Mouse (Mus musculus): ENCODE data around the gene Morn3.
A peak's percentile ranks its signal among the peaks of the same experiment; 100 is the strongest.
"Not testable (repeated sequence)": the region's sequence is repeated elsewhere in the genome, so short reads cannot be mapped to it uniquely, and the experiment has no call there.

The Morn3 gene

GRCm38 (mm10) chr5:123046916-123047315, at the start of gene Morn3:
Gene Morn3 (minus strand): TSS chr5:123047016.
- no peak for DNase-seq

GRCm38 (mm10) chr5:123096299-123096698, 49.5 kb upstream of the Morn3 start:
- no peak for DNase-seq

- peak; percentile 50 to 69 for DNase-seq
Observed at GRCm38 (mm10) chr5:123094238-123094991, 47.6 kb upstream of the Morn3 start.

GRCm38 (mm10) chr5:123093077-123093633, 46.3 kb upstream of the Morn3 start:
- DNase-seq, result no peak

GRCm38 (mm10) chr5:123090560-123091306, 43.9 kb upstream of the Morn3 start:
- no peak for DNase-seq

GRCm38 (mm10) chr5:123088784-123089183, 42.0 kb upstream of the Morn3 start:
- peak; percentile 43 to 52 for DNase-seq

- no peak for DNase-seq
Observed at GRCm38 (mm10) chr5:123086501-123086900, 39.7 kb upstream of the Morn3 start.

GRCm38 (mm10) chr5:123083340-123084050, 36.7 kb upstream of the Morn3 start:
- DNase-seq, result peak; percentile 69 to 70

- no peak for DNase-seq
Observed at GRCm38 (mm10) chr5:123080510-123080909, 33.7 kb upstream of the Morn3 start.

GRCm38 (mm10) chr5:123080041-123080440, 33.2 kb upstream of the Morn3 start:
- no peak for DNase-seq

GRCm38 (mm10) chr5:123079568-123079967, 32.8 kb upstream of the Morn3 start:
- DNase-seq, result no peak

- DNase-seq, result peak; percentile 49 to 80
Observed at GRCm38 (mm10) chr5:123076419-123077281, 29.8 kb upstream of the Morn3 start.

- DNase-seq, result peak; percentile 98
Observed at GRCm38 (mm10) chr5:123075576-123076418, 29.0 kb upstream of the Morn3 start.

GRCm38 (mm10) chr5:123068714-123069113, 21.9 kb upstream of the Morn3 start:
- no peak for DNase-seq

GRCm38 (mm10) chr5:123068115-123068514, 21.3 kb upstream of the Morn3 start, which contains the start of gene Tmem120b:
Gene Tmem120b (plus strand): TSS chr5:123068415.
- DNase-seq, result peak in 1 of 2 experiments; percentile 2

- peak; percentile 32 to 61 for DNase-seq
Observed at GRCm38 (mm10) chr5:123067395-123067995, 20.7 kb upstream of the Morn3 start.

GRCm38 (mm10) chr5:123064207-123064606, 17.4 kb upstream of the Morn3 start:
- DNase-seq, result peak; percentile 88 to 94

GRCm38 (mm10) chr5:123063141-123063540, 16.3 kb upstream of the Morn3 start:
- DNase-seq, result peak; percentile 50 to 54

GRCm38 (mm10) chr5:123061402-123061749, 14.6 kb upstream of the Morn3 start:
- not testable (repeated sequence) for DNase-seq

- no peak for DNase-seq
Observed at GRCm38 (mm10) chr5:123060706-123061401, 14.0 kb upstream of the Morn3 start.

Measured in cerebellum, postnatal 10 days (tissue).